Mouse (Mus musculus) olfactory bulb, adult 2 months (tissue): ENCODE results near the gene Colq.

Experiments
- CTCF ChIP-seq: fragments of 200-500 bp; IDR thresholded peaks from 2 replicates; pipeline ENCODE4 v1.5.1; 2012; ENCODE audit warnings: low read depth, mild to moderate bottlenecking, low read length, moderate library complexity; ENCODE audit not compliant: insufficient read depth
- POLR2A ChIP-seq: fragments of 200-500 bp; IDR thresholded peaks from 2 replicates; pipeline ENCODE4 v1.6.1; 2012; ENCODE audit warnings: mild to moderate bottlenecking, low read depth, low read length, moderate library complexity; ENCODE audit not compliant: insufficient read depth

DNA sequence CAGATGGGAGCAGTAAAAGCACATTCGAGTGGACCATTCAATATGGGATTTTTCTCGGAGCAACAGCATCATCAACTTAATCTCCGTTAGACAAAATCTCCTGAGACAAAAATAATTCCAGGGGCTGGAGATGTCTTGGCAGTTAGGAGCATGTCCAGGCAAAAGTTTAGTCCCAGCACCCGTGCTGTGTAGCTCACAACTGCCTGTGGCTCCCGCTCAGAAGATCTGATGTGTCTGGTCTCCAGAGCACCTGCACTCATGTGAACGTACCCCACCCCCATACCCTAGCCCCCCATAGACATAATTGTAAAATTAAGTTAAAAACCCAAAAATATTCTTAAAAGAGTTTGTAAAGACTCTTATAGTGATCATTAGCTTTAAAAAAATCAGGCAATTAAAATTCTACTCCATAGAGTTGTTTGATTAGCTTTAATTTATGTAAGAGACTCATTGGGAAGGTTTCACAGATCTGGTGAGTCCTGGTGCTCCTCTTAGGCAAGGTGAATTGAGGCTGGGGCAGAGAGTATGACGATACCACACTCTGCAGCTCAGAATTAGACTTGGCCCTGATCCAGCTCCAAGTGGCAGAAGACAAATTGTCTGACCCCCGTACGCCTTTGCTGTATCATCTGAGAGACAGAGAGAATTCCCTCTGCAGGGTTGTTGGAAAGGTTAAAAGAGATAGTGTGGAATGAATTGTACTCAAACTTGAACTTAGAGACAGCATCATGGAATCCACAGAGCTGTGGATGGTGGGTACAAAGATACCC, 13.0 kb downstream of the Colq start:
- TF ChIP-seq CTCF, result no peak
- no peak for TF ChIP-seq POLR2A
